Mouse (Mus musculus) kidney, adult 2 months (tissue): ENCODE results near the gene Gzmn. TPM values are rescaled to one million over a fixed set of nuclear protein-coding genes. Genes with fewer than 3 reads are reported as not detected.
"Not testable (repeated sequence)": the region's sequence is repeated elsewhere in the genome, so short reads cannot be mapped to it uniquely, and the experiment has no call there.

Source experiments
- DNase-seq: peaks from one replicate; pipeline ENCODE4 v3.0.0; 2021
- H3K27ac ChIP-seq: fragments of 200-500 bp; 2 replicates; pipeline ENCODE4 v1.5.1; 2012; ENCODE audit warnings: low read depth, low read length, control low read depth, inconsistent platforms; ENCODE audit not compliant: insufficient read depth
- H3K27me3 ChIP-seq: fragments of 200-500 bp; replicated peaks from 2 replicates; pipeline ENCODE4 v1.6.1; 2012; ENCODE audit warnings: mild to moderate bottlenecking, moderate library complexity, low read length, inconsistent platforms; ENCODE audit not compliant: control insufficient read depth, insufficient read depth
- H3K36me3 ChIP-seq: fragments of 200-500 bp; 2 replicates; pipeline ENCODE4 v1.6.1; 2012; ENCODE audit warnings: mild to moderate bottlenecking, moderate library complexity, low read length, inconsistent platforms; ENCODE audit not compliant: control insufficient read depth, insufficient read depth
- H3K4me1 ChIP-seq: fragments of 200-500 bp; 2 replicates; pipeline ENCODE4 v1.6.1; 2011; ENCODE audit warnings: low read length; ENCODE audit not compliant: control insufficient read depth, insufficient read depth
- H3K4me3 ChIP-seq: fragments of 200-500 bp; 2 replicates; pipeline ENCODE4 v1.5.1; 2011; ENCODE audit warnings: mild to moderate bottlenecking, low read depth, low read length, control low read depth; ENCODE audit not compliant: insufficient read depth
- CTCF ChIP-seq: fragments of 200-500 bp; conservative IDR thresholded peaks from 2 replicates; pipeline ENCODE4 v1.5.1; 2011; ENCODE audit warnings: low read depth, mild to moderate bottlenecking, control low read depth, low read length, moderate library complexity, mixed read lengths; ENCODE audit not compliant: insufficient read depth, insufficient read length
- POLR2A ChIP-seq: fragments of 200-500 bp; IDR thresholded peaks from one replicate; pipeline ENCODE4 v1.6.1; 2011; ENCODE audit warnings: low read depth, low read length, control low read depth
- WGBS: fragments of 180-500 bp; shearing (Covaris S2); methylation state at CpG from one replicate; pipeline ENCODE4 v1.1.7; 2018; 5-methylcytosine and 5-hydroxymethylcytosine counted together
- polyA plus RNA-seq: library from polyadenylated mRNA; depleted of rRNA; stranded (reverse); fragments of >200 nt; gene quantifications from 2 replicates; pipeline ENCODE4 v1.2.3, GENCODE M21; 2012

The Gzmn gene
- polyA plus RNA-seq, 1 experiment, result not detected

DNA sequence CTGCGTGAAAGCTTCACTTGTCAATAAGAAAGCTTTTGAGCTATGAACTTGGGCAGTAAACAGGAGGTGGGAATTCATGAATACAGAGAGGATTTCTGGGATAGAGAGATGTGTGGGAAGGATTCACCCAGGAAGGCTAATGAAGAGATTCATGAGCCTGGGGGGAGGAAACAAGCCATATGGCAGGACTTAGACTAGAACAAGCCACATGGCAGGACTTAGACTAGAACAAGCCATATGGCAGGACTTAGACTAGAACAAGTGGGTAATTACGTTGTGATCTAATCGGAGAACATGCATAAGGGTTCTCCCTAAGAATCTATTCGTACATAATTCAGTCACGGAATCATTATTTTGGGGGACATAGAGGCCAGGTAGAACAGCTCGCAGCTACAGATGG is 1.0 kb downstream of the Gzmn start:
- H3K4me1 ChIP-seq, result no peaks in the 10 kb centered on the region
- DNase-seq, result no peak
- no peaks in the 10 kb centered on the region for H3K27me3 ChIP-seq
- no peak overlapping the region for H3K27ac ChIP-seq
- TF ChIP-seq POLR2A (no peak), CTCF (no peak)
- 95% methylated on average over 6 of the region's 6 CpGs for WGBS
- no peaks in the 10 kb centered on the region for H3K36me3 ChIP-seq
- no peak overlapping the region for H3K4me3 ChIP-seq

DNA sequence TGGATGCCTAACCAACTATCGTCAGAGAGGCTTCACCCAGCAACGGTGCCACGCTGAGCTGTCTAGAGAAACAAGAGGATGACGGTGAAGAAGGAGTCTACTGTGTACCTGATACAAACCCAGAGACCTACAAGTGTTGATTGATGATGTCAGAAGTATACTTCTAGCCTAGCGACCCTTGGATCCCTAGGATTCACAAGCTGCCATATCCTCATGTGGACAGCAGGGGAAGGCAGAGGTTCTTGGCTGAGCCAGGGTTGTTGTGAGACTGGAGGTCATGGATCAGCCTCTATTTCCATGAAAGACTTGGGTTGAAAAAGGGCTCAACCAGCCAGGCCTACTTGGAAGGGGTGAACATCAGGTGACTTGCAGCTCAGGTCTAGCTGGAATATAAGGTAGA is 1.7 kb downstream of the Gzmn start:
- H3K36me3 ChIP-seq, result no peaks in the 10 kb centered on the region
- no peaks in the 10 kb centered on the region for H3K4me1 ChIP-seq
- no peak overlapping the region for H3K4me3 ChIP-seq
- H3K27ac ChIP-seq, result no peak overlapping the region
- no peak for DNase-seq
- no peaks in the 10 kb centered on the region for H3K27me3 ChIP-seq
- 95% methylated on average over 5 of the region's 5 CpGs for WGBS
- TF ChIP-seq CTCF, result no peak
- TF ChIP-seq POLR2A, result no peak

DNA sequence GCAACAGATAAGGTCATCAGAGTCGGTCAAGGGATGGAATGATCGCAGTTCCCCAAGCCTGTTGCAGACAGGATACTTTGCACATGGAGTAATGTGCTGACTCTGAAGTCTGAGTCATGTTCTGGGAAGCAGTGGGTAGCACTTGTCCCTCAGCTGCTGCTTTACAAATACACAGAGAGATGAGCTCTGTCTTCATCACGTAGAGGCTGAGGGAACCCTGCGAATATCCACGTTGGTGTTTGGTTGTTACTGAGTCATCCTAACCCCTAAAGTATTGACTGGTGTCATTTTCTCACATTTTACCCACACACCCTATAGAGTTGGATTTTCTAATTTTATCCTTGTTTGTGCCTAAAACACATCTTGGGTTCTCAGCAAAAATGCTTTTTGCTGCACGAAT is 6.4 kb downstream of the Gzmn start:
- no peaks in the 10 kb centered on the region for H3K36me3 ChIP-seq
- H3K4me3 ChIP-seq, result no peak overlapping the region
- DNase-seq, result no peak
- TF ChIP-seq POLR2A, result no peak
- no peak for TF ChIP-seq CTCF
- no peaks in the 10 kb centered on the region for H3K4me1 ChIP-seq
- 69% methylated on average over 6 of the region's 6 CpGs for WGBS
- H3K27ac ChIP-seq, result no peak overlapping the region
- H3K27me3 ChIP-seq, result no peaks in the 10 kb centered on the region

DNA sequence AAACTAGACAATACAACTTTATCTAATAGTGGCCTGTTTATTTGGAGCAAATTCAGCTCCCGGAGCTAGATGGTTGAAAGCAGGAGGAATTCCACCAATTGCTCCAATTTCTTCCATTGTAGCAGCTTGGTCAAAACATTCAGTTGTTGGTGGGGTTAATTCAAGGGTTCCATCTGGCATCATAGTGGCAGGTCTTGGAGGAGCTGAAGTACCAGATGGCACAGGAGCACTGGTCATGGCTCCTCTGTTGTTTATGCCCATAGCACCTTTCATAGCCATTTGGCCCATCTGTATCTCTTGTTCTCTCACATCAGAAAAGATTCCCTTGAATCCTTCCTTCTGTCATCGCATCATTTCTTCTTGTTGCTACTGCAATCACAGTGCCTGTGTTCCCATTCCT is 12.3 kb downstream of the Gzmn start:
- H3K4me3 ChIP-seq, result no peak overlapping the region
- no peak overlapping the region for H3K27ac ChIP-seq
- H3K4me1 ChIP-seq, result no peaks in the 10 kb centered on the region
- H3K36me3 ChIP-seq, result no peaks in the 10 kb centered on the region
- 87% methylated on average over 2 of the region's 2 CpGs for WGBS
- DNase-seq, result no peak
- H3K27me3 ChIP-seq, result no peaks in the 10 kb centered on the region
- no peak for TF ChIP-seq POLR2A
- TF ChIP-seq CTCF, result no peak

DNA sequence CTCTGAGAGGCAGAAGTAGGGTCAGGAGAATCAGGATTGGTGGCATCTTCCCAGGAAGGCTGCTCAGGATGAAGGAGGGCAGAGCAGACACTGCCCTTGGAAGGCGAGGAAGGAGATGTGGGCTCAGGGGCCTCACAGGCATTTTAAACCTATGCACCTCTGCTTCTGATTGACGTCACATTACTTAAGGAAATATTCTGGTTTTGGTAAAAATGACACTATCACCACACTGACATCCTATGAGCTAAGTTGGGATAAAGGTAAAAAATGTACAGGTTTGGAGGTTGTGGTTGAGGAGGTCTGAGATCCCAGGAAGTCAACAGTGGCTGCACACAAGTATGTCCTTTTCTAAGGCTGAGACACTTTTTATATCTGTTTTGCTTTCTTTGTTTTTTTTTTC is 14.9 kb downstream of the Gzmn start, which contains the start of gene Gzmg:
TSS of gene Gzmg (minus strand) at position 101 of the 400 bp plus-strand sequence.
- 87% methylated on average over 2 of the region's 2 CpGs for whole genome bisulfite sequencing

DNA sequence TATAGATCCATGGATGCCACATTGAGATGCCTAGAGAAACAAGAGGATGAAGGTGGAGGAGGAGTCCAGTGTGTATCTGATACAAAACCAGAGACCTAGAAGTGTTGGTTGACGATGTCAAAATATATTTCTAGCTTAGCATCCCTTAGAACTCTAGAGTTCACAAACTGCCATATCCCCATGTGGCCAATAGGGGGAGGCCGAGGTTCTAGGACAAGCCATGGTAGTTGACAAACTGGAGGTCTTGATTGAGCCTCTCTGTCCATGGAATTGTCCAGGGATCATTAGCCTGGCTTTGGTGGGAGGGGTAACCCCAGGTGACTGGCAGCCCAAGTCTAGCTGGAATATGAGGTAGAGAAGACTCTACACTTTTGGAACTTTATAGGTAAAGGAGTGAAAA is 19.1 kb downstream of the Gzmn start:
- H3K36me3 ChIP-seq, result no peaks in the 10 kb centered on the region

More for the DNA sequence above, 14.9 kb downstream of the Gzmn start, which contains the start of gene Gzmg:
- H3K4me3 ChIP-seq, DNase-seq, H3K27me3 ChIP-seq, H3K4me1 ChIP-seq, H3K36me3 ChIP-seq, H3K27ac ChIP-seq: not testable (repeated sequence)

DNA sequence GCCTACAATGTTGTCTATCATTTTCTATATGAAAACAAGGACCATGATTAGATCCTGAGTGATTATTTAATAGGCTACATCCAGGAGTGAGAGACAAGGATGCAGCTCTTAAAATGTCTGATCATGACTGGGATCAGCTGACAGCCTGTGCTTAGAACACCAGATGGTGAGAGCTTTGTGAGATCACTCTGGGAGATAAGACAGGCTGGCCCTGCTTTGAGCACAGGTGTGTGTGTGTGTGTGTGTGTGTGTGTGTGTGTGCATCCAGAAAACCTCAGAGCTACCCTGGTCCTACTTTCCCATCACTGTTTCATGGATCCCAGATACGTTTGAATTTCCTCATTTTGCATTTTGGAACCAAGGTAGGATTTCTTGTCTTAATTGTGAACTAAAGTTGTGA is 40.7 kb downstream of the Gzmn start:
- 89% methylated on average over 1 of the region's 1 CpGs for WGBS
- not testable (repeated sequence) for H3K36me3 ChIP-seq, H3K27me3 ChIP-seq, H3K4me1 ChIP-seq, H3K4me3 ChIP-seq, DNase-seq, H3K27ac ChIP-seq

More for the DNA sequence above, 19.1 kb downstream of the Gzmn start:
- Histone ChIP-seq H3K4me3 (no peak overlapping the region), H3K4me1 (no peaks in the 10 kb centered on the region), H3K27ac (no peak overlapping the region), H3K27me3 (no peaks in the 10 kb centered on the region)
- DNase-seq, result no peak
- no peak for TF ChIP-seq POLR2A
- no peak for TF ChIP-seq CTCF
- WGBS, result 65% methylated on average over 2 of the region's 2 CpGs

DNA sequence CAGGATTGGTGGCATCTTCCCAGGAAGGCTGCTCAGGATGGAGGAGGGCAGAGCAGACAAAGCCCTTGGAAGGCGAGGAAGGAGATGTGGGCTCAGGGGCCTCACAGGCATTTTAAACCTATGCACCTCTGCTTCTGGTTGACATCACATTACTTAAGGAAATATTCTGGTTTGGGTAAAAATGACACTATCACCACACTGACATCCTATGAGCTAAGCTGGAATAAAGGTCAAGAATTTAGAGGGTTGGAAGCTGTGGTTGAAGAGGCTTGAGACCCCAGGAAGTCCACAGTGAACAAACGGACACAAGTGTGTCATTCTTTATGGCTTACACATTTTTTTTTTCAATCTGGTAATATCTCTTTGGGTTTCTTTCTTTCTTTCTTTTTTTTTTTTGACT is 41.9 kb downstream of the Gzmn start, which contains the start of gene Gzmd:
TSS of gene Gzmd (minus strand) at position 101 of the 400 bp plus-strand sequence.
- H3K4me3 ChIP-seq, H3K4me1 ChIP-seq, H3K36me3 ChIP-seq, H3K27ac ChIP-seq, H3K27me3 ChIP-seq, DNase-seq: not testable (repeated sequence)
- WGBS, result 65% methylated on average over 2 of the region's 2 CpGs
